Mouse (Mus musculus): ENCODE data around the gene Gm44965. TPM values are rescaled to one million over a fixed set of nuclear protein-coding genes. Genes with fewer than 3 reads are reported as not detected.
"Not testable (repeated sequence)": the region's sequence is repeated elsewhere in the genome, so short reads cannot be mapped to it uniquely, and the experiment has no call there.

Gm44965 gene
- polyA plus RNA-seq, 1 experiment from 2014 or later, result 0.78 TPM

DNA sequence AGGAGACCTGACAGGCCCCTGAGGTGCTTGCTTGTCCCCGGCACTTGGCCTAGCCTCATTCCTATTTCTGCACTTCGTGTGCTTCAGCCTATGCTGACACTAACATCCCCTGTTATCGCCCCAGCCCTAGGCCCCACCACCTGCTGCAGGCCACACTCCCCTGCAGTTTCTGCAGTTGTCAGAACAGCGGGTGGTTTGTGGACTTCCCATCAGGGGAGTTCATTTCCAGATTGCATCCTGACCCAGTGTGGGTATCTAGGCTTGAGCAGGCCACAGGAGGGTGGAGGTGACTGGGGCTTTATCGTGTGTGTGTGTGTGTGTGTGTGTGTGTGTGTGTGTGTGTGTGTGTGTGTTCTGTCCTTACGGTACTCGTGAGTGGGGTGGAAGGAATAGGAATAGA lies 15.8 kb downstream of the Gm44965 start:
- DNase-seq (ENCODE audit: low spot score) (no peak), ATAC-seq (ENCODE audit: low FRiP score) (no peak)
- Histone ChIP-seq H3K9me3 (ENCODE audit: control insufficient read depth, low read length) (no peaks in the 10 kb centered on the region), H3K27ac (no peak overlapping the region), H3K27me3 (ENCODE audit: control insufficient read depth, insufficient read depth, low read length) (no peaks in the 10 kb centered on the region), H3K4me3 (replicated peaks; ENCODE audit: low read length) (no peak overlapping the region), H3K36me3 (replicated peaks; ENCODE audit: control insufficient read depth, insufficient read depth) (peaks cover 15% of the 10 kb centered on the region), H3K4me2 (replicated peaks) (no peak overlapping the region), H3K4me1 (replicated peaks; ENCODE audit: control insufficient read depth, insufficient read depth, low read length) (no peaks in the 10 kb centered on the region), H3K9ac (no peak overlapping the region)
- 44% methylated on average over 7 of the region's 7 CpGs for WGBS

DNA sequence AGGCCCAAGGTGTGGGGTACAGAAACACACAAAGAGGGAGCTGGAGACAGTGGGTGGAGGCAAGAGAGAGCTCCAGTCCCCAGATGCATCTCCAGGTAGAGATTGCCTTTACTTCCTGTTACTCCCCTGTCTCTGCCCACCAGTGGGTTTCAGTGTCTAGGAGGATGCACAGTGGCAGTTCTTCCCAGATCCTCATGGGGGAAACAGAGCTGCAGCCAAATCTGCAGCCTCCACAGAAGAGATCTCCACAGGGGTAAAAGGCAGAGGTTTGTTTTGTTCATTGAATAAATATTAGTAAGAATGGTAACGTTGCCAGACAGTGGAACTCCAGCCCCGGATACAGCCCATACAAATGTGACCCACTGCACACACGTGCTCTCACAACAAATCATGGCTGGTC lies 16.9 kb downstream of the Gm44965 start:
- Histone ChIP-seq H3K9me3 (ENCODE audit: control insufficient read depth, low read length) (no peaks in the 10 kb centered on the region), H3K36me3 (replicated peaks; ENCODE audit: control insufficient read depth, insufficient read depth) (peaks cover 15% of the 10 kb centered on the region), H3K27ac (no peak overlapping the region), H3K4me1 (replicated peaks; ENCODE audit: control insufficient read depth, insufficient read depth, low read length) (no peaks in the 10 kb centered on the region), H3K9ac (no peak overlapping the region), H3K4me2 (replicated peaks) (no peak overlapping the region), H3K4me3 (replicated peaks; ENCODE audit: low read length) (no peak overlapping the region), H3K27me3 (ENCODE audit: control insufficient read depth, insufficient read depth, low read length) (no peaks in the 10 kb centered on the region)
- ATAC-seq (ENCODE audit: low FRiP score) (no peak), DNase-seq (ENCODE audit: low spot score) (no peak)
- WGBS, result 74% methylated on average over 3 of the region's 3 CpGs

DNA sequence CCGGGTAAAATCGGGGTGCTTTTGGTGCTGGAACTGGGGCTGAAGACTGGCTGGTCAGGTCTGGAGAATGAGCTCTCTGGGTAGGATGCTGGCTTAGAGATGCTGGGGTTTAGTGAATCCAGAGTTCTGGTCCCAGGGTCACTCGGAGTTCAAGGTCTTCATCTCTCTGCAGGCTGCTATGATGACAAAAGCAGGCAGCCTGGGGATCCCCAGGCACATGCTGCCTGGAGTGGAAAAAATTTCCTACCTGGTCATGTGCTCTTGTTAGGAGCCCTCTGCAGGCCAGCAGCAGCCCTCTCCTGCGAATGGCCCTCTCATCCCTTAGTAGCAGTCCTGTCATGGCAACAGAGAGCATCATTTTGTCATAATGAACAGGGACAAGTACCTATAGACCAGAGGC lies 19.7 kb downstream of the Gm44965 start:
- Histone ChIP-seq H3K27ac (no peak overlapping the region), H3K36me3 (replicated peaks; ENCODE audit: control insufficient read depth, insufficient read depth) (peaks cover 19% of the 10 kb centered on the region), H3K27me3 (ENCODE audit: control insufficient read depth, insufficient read depth, low read length) (no peaks in the 10 kb centered on the region), H3K4me1 (replicated peaks; ENCODE audit: control insufficient read depth, insufficient read depth, low read length) (no peaks in the 10 kb centered on the region), H3K4me2 (replicated peaks) (no peak overlapping the region), H3K9me3 (ENCODE audit: control insufficient read depth, low read length) (no peaks in the 10 kb centered on the region), H3K4me3 (replicated peaks; ENCODE audit: low read length) (no peak overlapping the region), H3K9ac (no peak overlapping the region)
- ATAC-seq (ENCODE audit: low FRiP score), result no peak
- DNase-seq (ENCODE audit: low spot score), result no peak
- WGBS, result 95% methylated on average over 4 of the region's 4 CpGs

DNA sequence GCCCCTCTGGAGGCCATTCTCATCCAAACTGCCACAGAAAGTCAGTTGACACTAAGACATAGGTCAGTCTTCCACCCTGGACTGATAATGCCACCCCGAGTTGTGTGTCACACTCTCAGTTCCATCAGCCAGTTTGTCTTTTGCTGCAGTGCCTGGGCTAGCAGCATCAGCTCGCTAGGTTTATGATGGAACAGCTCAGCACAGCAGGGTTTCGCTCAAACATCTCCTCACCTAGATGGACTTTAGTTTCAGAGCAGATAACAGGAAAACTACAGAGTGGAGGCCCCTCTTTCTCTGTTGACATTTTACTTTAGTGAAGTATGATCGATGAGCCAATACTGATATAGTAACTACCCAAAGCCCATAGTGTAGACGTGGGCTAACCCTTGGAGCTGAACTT lies 21.0 kb downstream of the Gm44965 start:
- no peak overlapping the region for H3K27ac ChIP-seq
- 93% methylated on average over 5 of the region's 5 CpGs for WGBS

DNA sequence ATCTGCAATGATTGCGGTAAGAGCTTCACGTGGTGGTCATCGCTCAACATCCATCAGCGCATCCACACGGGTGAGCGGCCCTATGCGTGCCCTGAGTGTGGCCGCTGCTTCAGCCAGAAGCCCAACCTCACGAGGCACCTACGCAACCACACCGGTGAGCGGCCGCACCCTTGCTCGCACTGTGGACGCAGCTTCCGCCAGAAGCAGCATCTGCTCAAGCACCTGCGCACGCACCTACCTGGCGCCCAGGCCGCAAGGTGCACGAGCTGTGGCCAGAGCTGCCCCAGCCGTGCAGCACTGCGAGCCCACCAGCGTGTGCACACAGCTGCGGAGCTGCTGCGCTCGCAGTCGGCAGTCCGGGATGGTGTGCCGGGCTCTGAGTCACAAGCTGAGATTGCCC lies 26.3 kb downstream of the Gm44965 start:
- Histone ChIP-seq H3K4me3 (replicated peaks; ENCODE audit: low read length) (no peak overlapping the region), H3K4me2 (replicated peaks) (no peak overlapping the region), H3K9me3 (ENCODE audit: control insufficient read depth, low read length) (no peaks in the 10 kb centered on the region), H3K27ac (no peak overlapping the region), H3K4me1 (replicated peaks; ENCODE audit: control insufficient read depth, insufficient read depth, low read length) (no peaks in the 10 kb centered on the region), H3K9ac (no peak overlapping the region), H3K36me3 (replicated peaks; ENCODE audit: control insufficient read depth, insufficient read depth) (peaks cover 37% of the 10 kb centered on the region), H3K27me3 (ENCODE audit: control insufficient read depth, insufficient read depth, low read length) (no peaks in the 10 kb centered on the region)
- WGBS, result 93% methylated on average over 30 of the region's 30 CpGs
- DNase-seq (ENCODE audit: low spot score) (no peak), ATAC-seq (ENCODE audit: low FRiP score) (no peak)

More for the DNA sequence above, 21.0 kb downstream of the Gm44965 start:
- H3K4me2 ChIP-seq (replicated peaks), result no peak overlapping the region
- ATAC-seq (ENCODE audit: low FRiP score), result no peak
- peaks cover 29% of the 10 kb centered on the region for H3K36me3 ChIP-seq (replicated peaks; ENCODE audit: control insufficient read depth, insufficient read depth)
- no peaks in the 10 kb centered on the region for H3K9me3 ChIP-seq (ENCODE audit: control insufficient read depth, low read length)
- no peaks in the 10 kb centered on the region for H3K4me1 ChIP-seq (replicated peaks; ENCODE audit: control insufficient read depth, insufficient read depth, low read length)
- DNase-seq (ENCODE audit: low spot score), result no peak
- no peak overlapping the region for H3K9ac ChIP-seq
- H3K27me3 ChIP-seq (ENCODE audit: control insufficient read depth, insufficient read depth, low read length), result no peaks in the 10 kb centered on the region
- no peak overlapping the region for H3K4me3 ChIP-seq (replicated peaks; ENCODE audit: low read length)

DNA sequence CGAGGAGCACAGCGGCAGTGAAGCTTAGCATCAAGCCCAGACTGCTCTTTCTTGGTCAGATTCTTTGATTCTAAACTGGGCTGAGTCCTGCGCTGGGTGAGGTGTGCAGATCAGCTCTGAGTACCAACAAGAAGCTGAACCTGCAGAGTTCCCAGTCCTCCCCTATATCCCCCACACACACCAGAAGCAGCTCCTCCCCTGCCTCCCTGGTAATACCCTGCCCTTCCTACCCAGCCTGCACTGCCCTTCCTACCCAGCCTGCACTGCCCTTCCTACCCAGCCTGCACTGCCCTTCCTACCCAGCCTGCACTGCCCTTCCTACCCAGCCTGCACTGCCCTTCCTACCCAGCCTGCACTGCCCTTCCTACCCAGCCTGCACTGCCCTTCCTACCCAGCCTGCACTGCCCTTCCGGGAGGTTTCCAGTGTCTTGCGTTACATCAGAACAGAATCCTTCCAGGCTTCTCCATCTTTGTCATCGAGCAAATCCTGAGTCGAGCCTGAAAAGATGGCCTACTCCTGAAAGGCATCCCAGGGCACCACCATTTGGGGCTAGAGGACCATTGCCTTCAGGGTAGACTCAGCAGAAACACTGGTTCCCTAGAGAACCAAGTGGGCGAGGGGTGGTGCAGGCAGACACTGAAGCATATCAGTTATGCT lies 28.6 kb downstream of the Gm44965 start:
- not testable (repeated sequence) for H3K4me1 ChIP-seq (replicated peaks; ENCODE audit: control insufficient read depth, insufficient read depth, low read length); H3K9ac ChIP-seq
- 86% methylated on average over 8 of the region's 8 CpGs for WGBS

DNA sequence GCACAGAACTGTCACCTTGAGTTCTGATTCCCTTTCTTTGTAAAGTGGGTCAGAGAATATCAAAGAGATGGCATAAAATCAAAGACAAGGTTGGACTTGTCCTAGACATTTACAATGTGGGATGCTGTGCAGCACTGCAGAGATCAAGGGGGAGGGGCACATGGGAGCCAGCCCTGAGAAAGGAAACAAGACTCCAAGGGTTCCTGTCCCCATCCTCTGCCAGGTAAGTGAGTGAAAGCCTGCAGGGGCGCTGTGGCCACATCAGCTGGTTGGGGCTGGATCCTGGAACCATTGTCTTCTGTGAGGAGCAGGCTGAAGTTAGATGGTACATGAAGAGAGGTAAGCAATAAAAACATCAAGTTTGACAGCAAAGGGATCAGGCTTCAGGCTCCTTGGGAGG lies 29.7 kb downstream of the Gm44965 start:
- H3K27me3 ChIP-seq (ENCODE audit: control insufficient read depth, insufficient read depth, low read length), result peaks cover 14% of the 10 kb centered on the region
- H3K27ac ChIP-seq, result no peak overlapping the region
- no peak overlapping the region for H3K4me3 ChIP-seq (replicated peaks; ENCODE audit: low read length)
- no peak overlapping the region for H3K9ac ChIP-seq
- H3K4me1 ChIP-seq (replicated peaks; ENCODE audit: control insufficient read depth, insufficient read depth, low read length), result no peaks in the 10 kb centered on the region
- H3K36me3 ChIP-seq (replicated peaks; ENCODE audit: control insufficient read depth, insufficient read depth), result peaks cover 33% of the 10 kb centered on the region
- H3K4me2 ChIP-seq (replicated peaks), result no peak overlapping the region
- whole genome bisulfite sequencing, result 19% methylated on average over 1 of the region's 1 CpGs
- ATAC-seq (ENCODE audit: low FRiP score), result no peak
- no peak for DNase-seq (ENCODE audit: low spot score)
- no peaks in the 10 kb centered on the region for H3K9me3 ChIP-seq (ENCODE audit: control insufficient read depth, low read length)

More for the DNA sequence above, 28.6 kb downstream of the Gm44965 start:
- not testable (repeated sequence) for DNase-seq (ENCODE audit: low spot score); ATAC-seq (ENCODE audit: low FRiP score); H3K27me3 ChIP-seq (ENCODE audit: control insufficient read depth, insufficient read depth, low read length); H3K4me3 ChIP-seq (replicated peaks; ENCODE audit: low read length); H3K4me2 ChIP-seq (replicated peaks); H3K27ac ChIP-seq; H3K9me3 ChIP-seq (ENCODE audit: control insufficient read depth, low read length)
- peaks cover 33% of the 10 kb centered on the region for H3K36me3 ChIP-seq (replicated peaks; ENCODE audit: control insufficient read depth, insufficient read depth)

DNA sequence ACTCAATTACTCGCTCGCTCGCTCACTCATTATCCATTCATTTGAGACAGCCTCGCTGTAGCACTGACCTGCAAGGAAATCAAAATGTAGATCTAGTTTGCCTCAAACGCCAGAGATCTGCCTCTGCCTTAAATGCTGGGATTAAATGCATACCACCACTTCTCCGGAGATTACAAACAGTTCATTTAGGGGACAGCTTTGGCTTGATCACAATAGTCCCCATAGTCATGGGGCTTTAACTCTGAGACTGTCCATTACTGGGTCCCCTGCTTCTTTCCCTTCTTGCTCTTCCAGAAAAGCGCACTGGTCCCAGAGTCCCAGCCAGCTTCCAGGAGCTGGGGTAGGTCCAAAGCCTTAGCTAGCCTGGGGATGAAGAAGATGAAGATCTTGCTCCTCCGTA lies 32.7 kb downstream of the Gm44965 start, which contains the start of gene AI854703:
Gene AI854703 (plus strand): TSS at position 301 of the 400 bp plus-strand sequence.
- no peak for ATAC-seq (ENCODE audit: low FRiP score)

DNA sequence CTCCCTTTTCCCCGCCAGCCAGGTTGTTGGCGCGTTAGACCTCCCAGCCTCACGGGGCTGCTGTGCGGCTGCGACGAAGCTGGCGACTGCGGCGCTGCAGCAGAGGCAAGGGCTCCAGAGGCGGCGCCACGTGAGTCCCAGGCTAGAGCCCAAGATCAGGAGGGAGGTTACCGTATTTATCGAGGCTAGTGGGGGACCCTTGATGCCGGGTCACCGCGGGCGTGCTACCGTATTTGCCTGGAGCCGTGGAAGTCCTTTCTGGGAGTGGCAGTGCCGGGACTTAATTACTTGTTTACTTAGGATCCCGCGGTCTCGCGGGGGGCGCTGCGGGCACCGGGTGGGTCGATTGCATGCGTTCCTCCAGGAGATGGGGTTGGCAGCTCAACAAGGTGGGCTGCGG lies 33.2 kb downstream of the Gm44965 start:
- H3K4me1 ChIP-seq (replicated peaks; ENCODE audit: control insufficient read depth, insufficient read depth, low read length), result peaks cover 12% of the 10 kb centered on the region
- peaks cover 18% of the 10 kb centered on the region for H3K27me3 ChIP-seq (ENCODE audit: control insufficient read depth, insufficient read depth, low read length)
- H3K9me3 ChIP-seq (ENCODE audit: control insufficient read depth, low read length), result no peaks in the 10 kb centered on the region
- WGBS, result under 1% methylated on average over 32 of the region's 32 CpGs
- no peak overlapping the region for H3K27ac ChIP-seq
- peak; percentile 45 for DNase-seq (ENCODE audit: low spot score)
- H3K4me2 ChIP-seq (replicated peaks), result peak overlapping the region; percentile 76
- H3K9ac ChIP-seq, result peak overlapping the region; percentile 60
- peak overlapping the region; percentile 49 for H3K4me3 ChIP-seq (replicated peaks; ENCODE audit: low read length)
- no peak for ATAC-seq (ENCODE audit: low FRiP score)
- H3K36me3 ChIP-seq (replicated peaks; ENCODE audit: control insufficient read depth, insufficient read depth), result 0 out of 2 replicates have a peak, but pooled peaks cover 2% of the 10 kb centered on the region

More for the DNA sequence above, 32.7 kb downstream of the Gm44965 start, which contains the start of gene AI854703:
- Histone ChIP-seq H3K9ac (peak within 1 kb of the TSS; percentile 60), H3K27me3 (ENCODE audit: control insufficient read depth, insufficient read depth, low read length) (peaks cover 18% of the 10 kb centered on the region), H3K4me2 (replicated peaks) (peak within 1 kb of the TSS; percentile 76), H3K27ac (no peak within 1 kb of the TSS), H3K4me1 (replicated peaks; ENCODE audit: control insufficient read depth, insufficient read depth, low read length) (peaks cover 12% of the 10 kb centered on the region), H3K4me3 (replicated peaks; ENCODE audit: low read length) (peak within 1 kb of the TSS; percentile 49), H3K36me3 (replicated peaks; ENCODE audit: control insufficient read depth, insufficient read depth) (0 out of 2 replicates have a peak, but pooled peaks cover 5% of the 10 kb centered on the region), H3K9me3 (ENCODE audit: control insufficient read depth, low read length) (no peaks in the 10 kb centered on the region)
- no peak for DNase-seq (ENCODE audit: low spot score)
- 30% methylated on average over 8 of the region's 8 CpGs for WGBS
